Mouse (Mus musculus) frontal cortex, adult (tissue): ENCODE results near the gene Chp2.

Source experiments
- ATAC-seq: cut with Nextera tagmentation; 2 replicates; pipeline ENCODE4 v1.9.2; 2017; ENCODE audit warnings: mild to moderate bottlenecking, moderate library complexity, mixed read lengths; ENCODE audit not compliant: low TSS enrichment

Chp2 gene

GRCm38 (mm10) chr7:122219315-122219801, at the start of gene Chp2:
Gene Chp2 (plus strand): TSS chr7:122219496.
- ATAC-seq, result no peak

- ATAC-seq, result no peak
These were observed 48.6 kb upstream of the Chp2 start for GRCm38 (mm10) chr7:122170705-122171104.

- ATAC-seq, result no peak
These were observed 47.7 kb upstream of the Chp2 start for GRCm38 (mm10) chr7:122171613-122172012.

GRCm38 (mm10) chr7:122180720-122181119, 38.6 kb upstream of the Chp2 start:
- no peak for ATAC-seq

- no peak for ATAC-seq
These were observed 34.7 kb upstream of the Chp2 start for GRCm38 (mm10) chr7:122184569-122184968.

- ATAC-seq, result no peak
These were observed 33.3 kb upstream of the Chp2 start, which contains the start of gene Ern2 for GRCm38 (mm10) chr7:122186043-122186442. Gene Ern2 (minus strand): TSS chr7:122186207.

GRCm38 (mm10) chr7:122189484-122189883, 29.8 kb upstream of the Chp2 start:
- peak; percentile 41; the same call in 1 of the 2 replicates for ATAC-seq

- no peak for ATAC-seq
These were observed 28.2 kb upstream of the Chp2 start for GRCm38 (mm10) chr7:122191097-122191496.

GRCm38 (mm10) chr7:122193919-122194318, 25.4 kb upstream of the Chp2 start:
- ATAC-seq, result no peak

GRCm38 (mm10) chr7:122196771-122197170, 22.5 kb upstream of the Chp2 start:
- no peak for ATAC-seq

GRCm38 (mm10) chr7:122197306-122197705, 22.0 kb upstream of the Chp2 start:
- no peak for ATAC-seq

- 0 out of 2 replicates have a peak, but pooled peaks have one; percentile 38 for ATAC-seq
These were observed 20.0 kb upstream of the Chp2 start for GRCm38 (mm10) chr7:122199296-122199695.

- ATAC-seq, result no peak
These were observed 15.4 kb upstream of the Chp2 start for GRCm38 (mm10) chr7:122203936-122204335.

- ATAC-seq, result no peak
These were observed 13.2 kb upstream of the Chp2 start for GRCm38 (mm10) chr7:122206121-122206520.

GRCm38 (mm10) chr7:122208276-122209021, 10.8 kb upstream of the Chp2 start:
- no peak for ATAC-seq

- no peak for ATAC-seq
These were observed 6.9 kb downstream of the Chp2 start for GRCm38 (mm10) chr7:122226020-122226742.

GRCm38 (mm10) chr7:122226744-122227143, 7.4 kb downstream of the Chp2 start:
- ATAC-seq, result no peak

GRCm38 (mm10) chr7:122229306-122229705, 10.0 kb downstream of the Chp2 start:
- ATAC-seq, result no peak

GRCm38 (mm10) chr7:122229916-122230315, 10.6 kb downstream of the Chp2 start:
- ATAC-seq, result no peak

GRCm38 (mm10) chr7:122230866-122231265, 11.6 kb downstream of the Chp2 start:
- ATAC-seq, result no peak

GRCm38 (mm10) chr7:122238939-122239338, 19.6 kb downstream of the Chp2 start:
- no peak for ATAC-seq

- no peak for ATAC-seq
These were observed 21.3 kb downstream of the Chp2 start for GRCm38 (mm10) chr7:122240413-122241119.
